Mouse (Mus musculus) ovary, adult 18-20 months (tissue): Measurements from ENCODE around the gene Tmf1.

Experiments used
- DNase-seq: peaks from one replicate; pipeline ENCODE4 v3.0.0; 2022; ENCODE audit warnings: low spot score, mixed read lengths

Tmf1 gene

GRCm38 (mm10) chr6:97178491-97179366, at the start of gene Tmf1:
Gene Tmf1 (minus strand): TSS chr6:97179122.
- DNase-seq, result peak; percentile 93

GRCm38 (mm10) chr6:97227067-97227847, 48.3 kb upstream of the Tmf1 start:
- no peak for DNase-seq

GRCm38 (mm10) chr6:97226083-97226491, 47.2 kb upstream of the Tmf1 start:
- DNase-seq, result no peak

- no peak for DNase-seq
These were observed 45.6 kb upstream of the Tmf1 start for GRCm38 (mm10) chr6:97224505-97224904.

GRCm38 (mm10) chr6:97223566-97223965, 44.6 kb upstream of the Tmf1 start:
- DNase-seq, result no peak

GRCm38 (mm10) chr6:97222931-97223467, 44.1 kb upstream of the Tmf1 start:
- DNase-seq, result no peak

GRCm38 (mm10) chr6:97222321-97222720, 43.4 kb upstream of the Tmf1 start:
- DNase-seq, result no peak

GRCm38 (mm10) chr6:97221205-97222025, 42.5 kb upstream of the Tmf1 start:
- DNase-seq, result no peak

- DNase-seq, result no peak
These were observed 41.8 kb upstream of the Tmf1 start for GRCm38 (mm10) chr6:97220672-97221071.

GRCm38 (mm10) chr6:97216154-97216821, 37.4 kb upstream of the Tmf1 start:
- no peak for DNase-seq

GRCm38 (mm10) chr6:97211981-97212380, 33.1 kb upstream of the Tmf1 start:
- DNase-seq, result no peak

- DNase-seq, result no peak
These were observed 32.2 kb upstream of the Tmf1 start for GRCm38 (mm10) chr6:97210962-97211601.

- DNase-seq, result peak; percentile 79
These were observed 31.5 kb upstream of the Tmf1 start, which contains the start of gene Arl6ip5 for GRCm38 (mm10) chr6:97210191-97210961. Gene Arl6ip5 (plus strand): TSS chr6:97210689.

GRCm38 (mm10) chr6:97209751-97210150, 30.8 kb upstream of the Tmf1 start:
- DNase-seq, result no peak

- DNase-seq, result no peak
These were observed 30.3 kb upstream of the Tmf1 start for GRCm38 (mm10) chr6:97209201-97209600.

GRCm38 (mm10) chr6:97208406-97208805, 29.5 kb upstream of the Tmf1 start:
- no peak for DNase-seq

GRCm38 (mm10) chr6:97207085-97207484, 28.2 kb upstream of the Tmf1 start:
- DNase-seq, result no peak

- peak; percentile 98 for DNase-seq
These were observed 26.5 kb upstream of the Tmf1 start, which contains the start of gene Uba3 for GRCm38 (mm10) chr6:97205439-97205885. Gene Uba3 (minus strand): TSS chr6:97205647.

- no peak for DNase-seq
These were observed 26.0 kb upstream of the Tmf1 start for GRCm38 (mm10) chr6:97204952-97205351.
